Mouse (Mus musculus) spleen, postnatal 14 days (tissue): Measurements from ENCODE around the gene Dmac2.
"Not testable (repeated sequence)": the region's sequence is repeated elsewhere in the genome, so short reads cannot be mapped to it uniquely, and the experiment has no call there.

Experiments used
- DNase-seq, 2 experiments: peaks; one replicate each; pipeline ENCODE4 v3.0.0; 2021 to 2022; ENCODE audit warnings: low spot score in 2 of 2

Gene Dmac2

DNA sequence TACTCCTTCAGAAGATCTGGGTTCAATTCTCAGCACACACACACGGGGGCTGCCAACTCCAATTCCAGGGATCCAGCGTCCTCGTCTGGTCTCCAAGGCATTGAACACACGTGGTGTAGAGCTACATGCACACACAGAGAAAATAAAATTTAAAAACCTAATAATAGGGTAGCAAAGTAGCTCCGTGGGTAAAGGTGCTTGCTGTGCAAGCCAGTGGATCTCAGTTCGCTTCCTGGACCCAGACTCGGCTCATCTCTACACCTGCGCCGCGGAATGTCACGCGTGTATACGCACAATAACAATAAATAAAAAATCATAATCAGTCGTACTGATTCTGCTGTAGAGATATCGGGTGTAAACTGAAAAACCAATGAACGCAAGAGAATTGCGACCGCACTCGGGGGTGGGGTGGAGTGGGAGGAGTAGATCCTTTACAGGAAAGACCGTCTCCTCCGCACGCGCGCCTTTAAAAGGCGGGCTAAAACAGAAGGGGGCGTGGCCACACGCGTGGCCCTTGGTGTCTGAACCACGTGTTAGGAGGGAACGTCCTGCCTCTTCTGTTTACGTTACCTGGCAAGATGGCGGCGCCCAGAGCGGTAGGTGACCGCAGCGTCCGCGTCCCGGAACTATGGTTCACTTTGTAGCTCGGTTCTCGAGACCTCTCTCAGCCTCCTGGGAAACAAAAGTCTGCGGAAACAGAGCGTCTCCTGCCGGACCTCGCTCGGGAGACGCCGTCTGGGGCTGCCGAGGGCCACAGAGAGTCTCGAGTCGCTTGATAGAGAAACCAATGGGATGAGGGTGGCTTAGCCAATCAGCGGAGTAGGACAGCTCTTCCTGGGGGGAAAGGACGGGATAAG lies at the start of gene Dmac2:
TSS of gene Dmac2 (plus strand) at position 550 of the 857 bp plus-strand sequence.
- DNase-seq, result peak; percentile 83 to 88

DNA sequence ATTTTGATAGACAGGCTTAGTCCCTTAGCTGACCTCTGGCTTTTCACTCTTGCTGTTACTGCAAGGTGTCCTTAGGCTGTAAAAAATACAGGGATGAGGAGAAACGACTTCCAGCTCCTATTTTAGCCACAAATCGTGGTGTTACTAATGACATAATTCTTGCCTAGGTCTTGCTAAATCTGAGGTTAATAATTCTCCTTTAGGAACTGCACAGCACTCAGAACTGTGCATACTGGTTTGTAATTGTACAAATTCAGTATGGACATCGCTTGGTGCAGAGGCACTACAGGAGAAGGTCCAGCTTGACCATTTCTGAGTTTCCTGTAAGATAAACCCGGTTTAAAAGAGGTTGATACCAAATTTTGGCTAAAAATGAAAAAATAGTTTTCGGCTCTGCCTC lies 45.4 kb upstream of the Dmac2 start:
- not testable (repeated sequence) for DNase-seq

DNA sequence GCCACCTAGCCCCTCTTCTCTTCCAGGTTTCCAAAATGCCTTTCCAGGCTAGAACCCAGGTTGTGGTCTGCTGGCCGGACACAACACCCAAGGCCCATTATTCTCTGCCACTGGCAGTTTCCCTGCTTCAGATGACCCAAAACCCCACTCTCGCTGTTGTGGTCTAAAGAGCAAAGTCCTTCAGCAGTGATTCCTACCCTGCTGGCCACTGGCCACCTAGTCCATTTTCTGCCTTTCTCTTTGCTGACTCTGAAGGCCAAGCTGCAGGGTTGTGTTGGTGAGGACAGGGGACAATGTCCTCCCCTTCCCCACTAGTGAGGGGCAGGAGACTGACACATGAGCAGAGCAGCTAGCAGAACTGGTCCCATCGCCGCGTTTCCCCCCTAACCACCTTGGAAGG lies 44.1 kb upstream of the Dmac2 start:
- DNase-seq, result no peak

DNA sequence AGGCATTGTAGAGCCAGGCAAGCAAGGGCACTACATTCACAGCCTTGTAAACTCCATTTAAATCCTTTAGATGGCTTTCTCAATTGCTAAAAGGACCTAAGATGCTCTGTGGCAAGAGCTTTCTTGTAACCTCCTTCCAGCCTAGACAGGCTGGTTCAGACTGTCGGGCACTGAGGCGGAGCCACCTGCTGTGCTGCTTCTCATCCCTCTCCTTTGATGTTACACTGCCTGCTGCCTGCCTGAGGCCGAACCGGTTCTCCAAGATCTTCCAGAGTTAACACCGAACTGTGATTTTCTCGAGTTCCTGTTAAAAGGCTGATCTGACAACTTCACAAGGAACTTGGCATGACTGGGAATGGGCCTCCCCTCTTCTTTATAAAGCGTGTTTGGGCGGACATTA lies 43.3 kb upstream of the Dmac2 start:
- DNase-seq, result no peak

DNA sequence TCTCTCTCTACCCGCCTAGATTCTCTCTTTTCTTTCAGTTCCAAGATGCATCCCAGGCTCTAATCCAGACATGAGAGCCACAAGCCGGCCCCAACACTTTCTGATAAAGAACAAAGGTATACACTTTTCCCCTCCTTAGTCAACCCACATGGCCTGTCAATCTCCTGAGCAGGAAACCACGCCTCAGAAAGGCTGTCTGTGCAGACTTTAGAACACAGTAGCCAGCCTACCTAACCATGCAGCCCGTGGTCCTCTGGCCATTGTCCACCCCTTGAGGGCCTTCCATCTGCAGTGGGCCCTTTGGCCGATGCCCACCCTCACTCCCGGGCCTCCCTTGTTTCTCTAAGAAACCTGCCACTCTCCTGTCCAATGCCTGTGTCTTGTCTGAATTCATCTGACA lies 42.9 kb upstream of the Dmac2 start:
- DNase-seq, result not testable (repeated sequence)

DNA sequence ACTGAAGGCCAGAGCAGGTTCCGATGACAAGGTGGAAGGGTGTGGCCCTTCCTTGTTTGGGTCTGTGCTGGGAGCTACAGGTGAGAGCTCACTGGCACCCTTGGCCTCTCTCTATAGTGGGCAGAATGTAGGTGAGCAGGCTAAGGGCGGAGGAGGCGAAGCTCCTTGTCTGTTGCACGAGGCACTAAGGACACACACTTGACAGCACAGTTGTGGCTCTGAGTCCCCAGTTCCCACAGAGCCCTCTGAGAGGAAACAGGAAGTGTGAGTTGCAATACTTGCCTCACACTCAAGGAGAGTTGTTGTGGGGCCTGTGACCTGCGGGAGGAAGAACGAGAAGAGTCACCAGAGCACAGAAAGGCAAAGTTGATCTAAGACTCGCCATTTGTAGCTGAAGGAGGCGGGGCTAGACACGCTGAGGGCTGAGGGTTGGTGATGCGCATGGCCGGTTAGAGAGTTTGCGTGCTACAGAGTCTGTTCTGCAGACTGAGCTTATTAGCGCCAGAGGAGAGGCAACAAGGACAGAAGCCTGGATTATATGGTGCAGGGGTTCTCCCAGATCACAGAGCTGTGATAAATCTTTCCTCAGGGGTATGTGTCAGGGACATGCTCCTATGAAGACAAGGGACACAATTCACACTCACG lies 42.3 kb upstream of the Dmac2 start:
- DNase-seq, result peak in 1 of 2 experiments; percentile 50

DNA sequence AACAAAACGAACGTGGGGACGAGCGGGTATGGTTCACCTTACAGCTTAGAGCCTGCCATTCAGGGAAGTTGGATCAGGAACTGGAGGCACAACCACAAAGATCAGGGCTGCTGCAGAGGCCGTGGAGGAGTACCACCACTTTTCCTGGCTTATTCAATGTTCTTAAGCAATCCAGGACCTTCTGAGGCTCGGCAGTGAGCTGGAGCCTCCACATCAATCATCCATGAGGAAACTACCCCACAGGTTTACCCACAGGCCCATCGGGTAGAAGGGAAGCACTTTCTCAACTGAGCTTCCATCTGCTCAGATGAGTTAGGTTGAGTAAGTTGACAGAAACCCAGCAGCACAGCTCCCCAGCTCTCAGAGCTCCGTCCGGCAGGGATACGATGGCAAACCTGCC lies 39.8 kb upstream of the Dmac2 start:
- DNase-seq, result no peak

DNA sequence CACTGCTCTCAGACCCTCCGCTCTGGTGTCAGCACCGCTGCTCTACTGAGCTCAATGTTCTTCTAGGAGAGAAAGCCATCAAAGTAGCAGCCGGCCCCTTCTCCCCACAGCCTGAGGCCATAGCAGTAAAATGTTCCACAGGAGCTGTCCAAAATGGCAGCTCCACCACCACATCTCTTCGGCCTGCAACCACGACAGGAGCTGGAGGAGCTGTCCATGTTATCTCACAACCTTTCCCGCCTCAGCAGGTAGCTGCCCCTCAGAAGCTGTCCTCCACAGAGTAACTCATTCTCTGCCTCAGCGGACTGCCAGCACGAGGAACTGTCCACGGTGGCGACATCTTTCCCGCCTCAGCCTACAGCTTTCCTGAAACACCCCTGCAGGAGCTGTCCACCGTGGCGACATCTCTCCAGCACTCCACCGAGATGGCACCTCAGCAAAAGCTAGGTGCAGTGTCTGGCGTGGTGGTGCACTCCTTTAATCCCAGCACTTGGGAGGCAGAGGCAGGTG lies 36.9 kb upstream of the Dmac2 start:
- no peak for DNase-seq

DNA sequence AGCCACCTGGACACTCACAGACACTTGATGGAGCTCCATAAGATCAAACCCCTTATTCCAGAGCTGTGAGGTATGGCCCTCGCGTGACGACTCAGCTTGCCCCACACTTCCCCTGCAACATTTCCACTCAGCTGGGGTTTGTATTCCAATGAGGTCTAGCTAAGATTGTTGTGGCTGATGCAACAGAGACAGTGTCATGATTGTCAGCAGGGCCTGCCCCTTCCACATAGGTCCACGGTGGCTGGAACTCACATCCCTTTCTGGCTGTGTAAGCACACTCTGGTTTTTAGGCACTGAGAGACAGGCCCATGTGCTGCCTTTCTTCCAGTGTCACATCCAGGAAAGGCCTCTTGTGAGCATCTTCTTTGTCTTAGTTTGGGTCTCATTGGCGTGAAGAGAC lies 34.6 kb upstream of the Dmac2 start:
- no peak for DNase-seq

DNA sequence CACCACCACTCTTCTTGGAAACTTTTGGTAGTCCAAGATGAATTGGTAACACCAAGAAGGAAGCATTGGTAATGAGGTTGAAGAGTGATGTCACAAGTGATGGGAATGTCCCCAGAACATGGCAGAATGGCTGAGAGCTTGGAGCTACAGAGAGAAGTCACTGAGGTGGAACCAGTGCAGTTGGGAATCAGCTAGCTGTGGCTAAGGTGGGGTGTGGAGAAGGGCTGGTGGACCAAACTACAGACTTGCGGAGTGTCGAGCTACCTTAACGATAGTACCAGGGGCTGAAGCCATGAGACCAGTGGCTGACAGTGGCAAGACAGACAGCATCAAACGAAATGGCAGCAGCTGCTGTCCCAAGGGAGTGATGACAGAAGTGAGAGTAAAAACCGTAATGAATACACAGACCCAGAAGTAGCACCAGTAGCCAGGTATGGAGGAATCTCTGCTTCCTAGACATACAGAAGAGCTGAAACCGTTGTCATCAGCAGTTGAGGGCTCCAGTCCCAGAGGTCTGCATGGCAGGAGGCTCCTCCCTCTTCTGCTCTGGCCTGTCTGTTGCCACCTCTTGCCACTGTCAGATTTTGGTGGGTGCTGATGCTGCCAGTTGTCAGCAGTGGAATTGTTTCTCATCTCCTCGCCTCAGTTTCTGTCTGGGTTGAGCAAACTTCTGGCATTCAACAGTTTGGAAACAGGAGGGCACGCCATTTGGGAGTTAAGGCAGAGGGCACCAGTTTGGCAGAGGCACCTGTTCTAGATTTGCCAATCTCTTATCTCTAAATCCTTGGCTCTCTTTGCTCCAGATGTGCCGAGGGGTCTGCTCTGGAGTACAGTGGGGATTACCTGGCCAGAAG lies 33.6 kb upstream of the Dmac2 start:
- no peak for DNase-seq

DNA sequence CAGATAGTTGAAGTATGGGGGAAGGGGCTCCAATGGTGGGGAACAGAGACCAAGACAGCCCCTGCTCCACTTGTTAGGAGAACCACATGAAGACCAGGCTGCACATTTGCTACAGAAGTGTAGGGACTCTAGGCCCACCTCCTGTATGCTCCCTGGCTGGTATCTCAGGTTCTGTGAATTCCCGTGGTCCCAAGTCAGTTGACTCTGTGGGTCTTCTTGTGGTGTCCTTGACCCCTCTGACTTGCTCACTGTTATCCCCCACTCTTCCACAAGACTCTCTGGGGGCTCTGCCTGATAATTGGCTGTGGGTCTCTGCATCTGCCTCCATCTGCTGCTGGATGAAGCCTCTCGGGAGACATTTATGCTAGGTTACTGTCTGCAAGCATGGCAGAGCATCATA lies 28.0 kb upstream of the Dmac2 start:
- DNase-seq, result no peak

DNA sequence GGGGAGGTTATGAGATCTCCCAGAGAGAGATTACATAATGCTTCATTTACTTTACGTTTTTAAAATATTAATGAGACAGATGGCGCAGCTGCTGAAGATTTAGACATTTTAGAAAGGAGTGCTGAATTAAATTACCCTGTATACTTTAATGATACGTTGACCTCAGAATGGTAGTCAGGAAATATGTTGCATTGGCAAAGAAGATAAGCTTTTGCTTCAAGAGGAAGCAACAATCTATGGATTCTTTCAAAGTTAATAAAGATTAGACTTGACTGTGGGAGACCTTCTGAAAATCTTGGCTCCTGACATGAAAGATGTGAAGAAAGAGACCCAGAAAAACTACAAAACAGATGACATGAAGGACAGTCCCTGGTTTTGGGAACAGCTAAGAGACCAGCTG lies 25.4 kb upstream of the Dmac2 start:
- DNase-seq, result no peak

DNA sequence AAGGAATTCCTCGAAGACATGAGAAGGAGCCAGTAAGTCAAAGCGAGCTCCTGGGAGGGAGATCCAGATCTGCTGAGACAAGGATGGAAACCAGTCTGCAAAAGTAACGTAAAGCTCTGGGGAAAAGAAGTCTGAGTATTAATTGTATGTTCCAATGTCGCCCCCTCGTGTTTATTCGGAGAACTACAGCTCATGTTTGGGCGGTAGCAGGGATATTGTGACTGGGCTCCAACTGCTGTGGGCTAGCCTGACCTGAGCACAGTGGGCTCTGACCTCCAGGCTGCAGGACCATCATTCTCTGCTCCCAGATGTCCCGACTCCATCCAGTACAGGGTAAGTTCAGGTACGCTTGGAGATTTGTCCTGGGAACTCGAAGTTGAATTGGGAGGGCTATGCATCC lies 19.6 kb upstream of the Dmac2 start:
- peak; percentile 51 to 75 for DNase-seq

DNA sequence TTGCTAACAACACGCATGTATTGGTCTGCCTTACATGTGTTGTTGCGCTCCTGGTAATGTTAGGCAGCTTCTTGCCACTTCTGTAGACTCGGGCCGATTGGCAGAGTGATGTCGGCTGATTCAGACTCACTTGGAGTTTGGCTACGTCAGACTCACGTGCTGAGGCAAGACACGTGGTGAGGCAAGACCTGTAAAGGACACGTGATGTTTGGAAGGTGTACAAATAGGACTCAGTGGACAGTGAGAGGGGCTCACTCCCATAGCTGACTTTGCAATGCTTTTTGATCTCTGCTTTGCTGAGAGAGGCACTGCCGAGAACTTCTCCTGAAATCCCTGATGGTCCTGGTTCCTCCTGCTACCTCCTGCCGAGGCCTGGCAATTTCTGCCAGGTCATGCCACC lies 18.5 kb upstream of the Dmac2 start:
- peak in 1 of 2 experiments; percentile 3 for DNase-seq

DNA sequence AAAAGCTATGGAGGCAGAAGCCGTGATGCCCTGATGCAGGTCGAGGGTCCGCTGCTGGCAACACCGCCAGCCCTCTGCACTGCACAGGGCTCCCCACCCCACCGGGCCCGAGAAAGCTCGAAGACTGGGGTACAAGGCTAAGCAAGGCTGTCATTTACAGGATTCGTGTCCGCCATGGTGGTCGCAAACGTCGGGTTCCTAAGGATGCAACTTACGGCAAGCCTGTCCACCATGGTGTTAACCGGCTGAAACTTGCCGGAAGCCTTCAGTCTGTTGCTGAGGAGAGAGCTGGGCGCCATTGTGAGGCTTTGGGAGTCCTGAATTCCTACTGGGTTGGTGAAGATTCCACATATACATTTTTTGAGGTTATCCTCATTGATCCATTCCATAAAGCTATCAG lies 17.9 kb upstream of the Dmac2 start:
- DNase-seq, result peak in 1 of 2 experiments; percentile 1

DNA sequence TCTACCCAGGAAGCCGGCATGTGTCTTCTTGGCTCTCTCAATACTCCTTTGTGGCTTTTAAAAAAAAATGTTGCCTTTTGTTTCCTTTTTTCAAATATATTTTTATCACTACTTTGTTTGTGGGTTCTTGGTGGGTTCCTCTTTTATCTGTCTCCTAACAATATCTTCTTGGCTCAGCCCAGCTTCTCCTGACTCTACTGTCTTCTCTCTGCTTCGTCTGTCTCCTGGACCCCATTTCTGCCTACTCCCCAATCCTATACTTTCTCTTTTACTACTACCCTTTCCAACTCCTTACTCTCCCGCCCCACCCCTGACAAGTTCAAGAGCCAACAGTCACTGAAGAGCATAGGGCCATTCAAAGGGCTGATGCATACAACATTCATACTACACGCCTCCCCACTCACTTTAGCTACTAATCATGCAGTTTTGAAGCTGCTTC lies 12.6 kb upstream of the Dmac2 start:
- peak in 1 of 2 experiments; percentile 5 for DNase-seq

DNA sequence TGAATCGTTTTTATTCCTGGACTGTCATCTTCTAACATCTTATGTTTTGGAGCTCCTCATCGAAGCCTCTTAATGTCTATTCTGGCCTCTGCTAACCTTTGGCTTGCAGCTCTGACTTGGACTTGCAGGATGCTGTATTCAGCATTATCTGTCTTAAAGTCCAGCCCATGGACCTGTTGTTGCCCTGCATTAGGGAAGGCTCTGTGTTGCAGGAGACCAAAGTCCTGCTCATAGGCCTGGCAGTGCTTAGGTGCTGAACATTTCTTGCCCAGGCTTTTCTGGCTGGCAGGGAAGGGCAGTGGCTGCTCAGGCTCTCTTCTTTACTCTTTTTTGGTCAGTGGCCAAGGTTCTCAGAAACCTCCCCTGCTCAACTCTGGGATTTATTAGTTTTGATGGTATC lies 12.0 kb upstream of the Dmac2 start:
- no peak for DNase-seq

DNA sequence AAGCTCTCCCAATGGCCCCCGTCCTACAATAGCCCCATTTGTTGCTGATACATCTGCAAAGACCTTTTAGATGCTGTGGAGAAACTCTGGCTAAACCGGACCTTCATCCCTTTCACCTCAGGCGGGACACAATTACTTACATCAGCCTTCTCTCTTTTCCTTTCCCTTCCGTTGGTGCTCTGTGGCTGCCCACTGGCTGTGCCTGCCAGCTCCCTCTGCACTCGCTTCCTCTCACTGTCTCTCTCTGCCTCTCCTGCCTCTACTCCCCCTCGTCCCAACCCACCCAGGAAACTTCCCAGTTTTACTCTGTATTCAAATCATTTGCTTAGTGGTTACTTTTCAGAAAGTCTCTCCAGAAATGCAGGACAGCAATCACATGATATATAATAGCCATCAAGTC lies 9.2 kb upstream of the Dmac2 start:
- DNase-seq, result peak in 1 of 2 experiments; percentile 3

DNA sequence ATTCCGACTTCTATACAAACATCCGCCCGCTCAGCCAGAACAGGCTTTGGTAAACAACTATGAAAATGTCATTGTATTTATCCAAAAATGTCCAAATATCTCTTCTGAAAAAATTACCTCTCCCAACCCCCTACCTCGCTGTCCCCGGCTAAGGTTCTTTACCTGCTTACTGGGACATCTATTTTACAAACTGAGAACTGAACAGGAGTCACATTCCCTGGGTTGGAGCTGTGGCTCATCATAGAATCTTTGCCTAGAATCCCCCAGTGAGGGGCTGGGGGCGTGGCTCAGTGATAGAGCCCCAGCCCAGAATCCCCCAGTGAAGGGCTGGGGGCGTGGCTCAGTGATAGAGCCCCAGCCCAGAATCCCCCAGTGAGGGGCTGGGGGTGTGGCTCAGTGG lies 7.7 kb upstream of the Dmac2 start:
- DNase-seq, result no peak

DNA sequence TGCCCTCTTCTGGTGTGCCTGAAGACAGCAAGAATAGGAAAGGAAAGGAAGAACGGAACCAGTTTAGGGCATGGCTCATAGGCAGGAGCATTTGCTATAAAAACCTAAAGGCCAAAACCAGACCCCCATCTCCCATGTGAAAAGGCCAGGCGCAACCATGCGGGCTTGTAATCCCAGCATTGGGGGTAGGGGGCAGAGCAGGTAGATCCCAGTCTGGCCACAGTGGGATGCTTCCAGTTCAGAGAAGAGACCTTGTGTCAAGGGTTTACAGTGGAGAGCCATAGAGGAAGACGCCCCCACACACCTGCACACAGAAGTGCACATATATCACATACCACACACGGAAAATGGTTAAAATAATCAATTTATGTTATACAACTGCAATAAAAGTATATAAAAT lies 5.1 kb upstream of the Dmac2 start:
- DNase-seq, result peak in 1 of 2 experiments; percentile 3

DNA sequence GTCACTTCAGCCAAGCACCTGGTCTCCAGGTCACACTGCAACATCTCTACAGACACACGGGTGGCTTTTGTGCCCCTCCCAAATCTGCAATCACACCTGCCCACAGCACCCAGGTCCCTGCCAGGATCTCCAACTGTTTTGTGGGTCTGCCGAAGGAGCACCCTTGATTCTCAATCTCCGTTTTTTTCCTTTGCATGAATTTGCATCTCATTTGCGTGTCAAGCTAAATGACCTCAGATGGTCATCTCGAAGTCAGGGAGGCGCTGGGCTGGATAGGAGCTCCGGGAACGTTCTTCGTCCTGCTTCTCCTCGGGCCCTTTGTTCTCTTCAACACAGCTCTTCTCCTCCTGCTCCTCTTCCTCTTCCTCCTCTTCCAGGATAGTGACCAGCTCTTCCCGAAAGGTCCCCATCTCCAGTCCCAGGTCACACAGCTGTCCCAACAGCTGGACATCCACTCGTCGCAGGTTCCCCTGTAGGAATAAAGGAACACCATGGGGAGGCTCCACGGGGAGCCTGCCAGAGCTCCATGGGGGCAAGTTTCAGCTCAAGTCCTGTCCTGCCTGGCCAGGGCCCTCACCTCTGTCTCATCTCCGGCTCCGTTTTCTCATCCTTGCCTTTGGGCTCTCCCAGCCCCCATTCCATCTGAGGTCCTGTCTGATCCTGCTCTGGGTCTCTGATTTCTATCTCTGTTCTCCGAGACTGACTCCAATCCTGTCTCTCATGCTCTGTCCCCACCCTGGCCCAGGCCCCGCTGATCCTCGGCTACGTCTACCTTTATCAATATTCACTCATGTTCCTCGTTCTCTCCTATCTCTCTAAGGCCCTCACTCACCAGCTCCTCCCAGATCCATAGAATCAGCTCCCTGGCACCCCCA lies 4.1 kb upstream of the Dmac2 start:
- peak in 1 of 2 experiments; percentile 5 for DNase-seq
